Mouse (Mus musculus) cortical plate, adult 2 months (tissue): ENCODE measurements at regions not wholly inside any gene's neighbourhood (a gene's known extent, or its start where the extent isn't known, plus 50 kb on each side); places are given as distances from the start of the nearest gene placed in this dataset.

Source experiments
- CTCF ChIP-seq: fragments of 200-500 bp; IDR thresholded peaks from 2 replicates; pipeline ENCODE4 v1.5.1; 2011; ENCODE audit warnings: mild to moderate bottlenecking, control low read depth, low read length; ENCODE audit not compliant: insufficient read depth; ENCODE audit errors: extremely low read depth
- POLR2A ChIP-seq: fragments of 200-500 bp; IDR thresholded peaks from 2 replicates; pipeline ENCODE4 v1.6.1; 2011; ENCODE audit warnings: mild to moderate bottlenecking, low read length, control low read depth; ENCODE audit not compliant: insufficient read depth; ENCODE audit errors: extremely low read depth

DNA sequence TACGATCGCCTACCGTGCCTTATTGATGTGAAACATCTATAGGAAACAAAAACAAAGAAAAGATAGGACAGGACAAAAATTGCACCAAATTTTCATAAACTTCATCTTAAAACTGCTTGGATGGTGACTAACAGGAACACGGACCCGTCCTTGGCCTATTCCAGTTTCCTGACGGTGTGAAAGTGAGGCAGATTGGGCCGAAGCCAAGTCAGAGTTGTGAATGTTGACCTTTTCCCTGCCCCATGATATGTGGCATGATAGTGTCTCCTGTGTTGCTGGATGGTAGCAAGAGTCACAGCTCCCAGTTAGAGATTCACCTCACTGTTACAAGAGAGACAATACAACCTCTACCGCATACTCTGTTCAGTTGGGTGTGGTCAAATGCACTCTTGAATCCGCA lies 195.8 kb downstream of the Pik3r1 start:
- no peak for TF ChIP-seq POLR2A
- TF ChIP-seq CTCF, result no peak
